Mouse (Mus musculus) MEL (cell line): ENCODE results near the gene Samd3. TPM values are rescaled to one million over a fixed set of nuclear protein-coding genes. Genes with fewer than 3 reads are reported as not detected.

ENCODE experiments used
- DNase-seq: peaks from one replicate; pipeline ENCODE4 v3.0.0; 2011; ENCODE audit warnings: low read depth, low spot score
- H3K27ac ChIP-seq: 2 replicates; pipeline ENCODE4 v1.5.1; 2012; ENCODE audit warnings: low read depth, mild to moderate bottlenecking, control low read depth, low read length, moderate library complexity; ENCODE audit not compliant: control insufficient read depth
- H3K27me3 ChIP-seq, 2 experiments: fragments of 150-350 bp in 1 of 2; sonication (generic) in 1 of 2; 2 replicates each; pipeline ENCODE4 v1.6.1; 2012; ENCODE audit warnings: low read length in 2 of 2, mild to moderate bottlenecking in 2 of 2, improper control_type of control experiment in 1 of 2, moderate library complexity in 1 of 2; ENCODE audit not compliant: insufficient read depth in 2 of 2, control insufficient read depth in 1 of 2
- H3K36me3 ChIP-seq, 2 experiments: 2 replicates each; pipeline ENCODE4 v1.6.1; 2012 to 2014; ENCODE audit warnings: low read length in 2 of 2, improper control_type of control experiment in 1 of 2, inconsistent platforms in 1 of 2, mild to moderate bottlenecking in 1 of 2; ENCODE audit not compliant: insufficient read depth in 2 of 2, control insufficient read depth in 1 of 2
- H3K4me1 ChIP-seq, 2 experiments: fragments of 150-350 bp in 1 of 2; sonication (generic) in 1 of 2; 2 replicates each; pipeline ENCODE4 v1.6.1; 2012; ENCODE audit warnings: low read length in 2 of 2, improper control_type of control experiment in 1 of 2, mild to moderate bottlenecking in 1 of 2; ENCODE audit not compliant: insufficient read depth in 2 of 2, control insufficient read depth in 1 of 2
- H3K4me3 ChIP-seq, 2 experiments: fragments of 150-350 bp in 1 of 2; sonication (generic) in 1 of 2; 2 replicates each; pipeline ENCODE4 v1.5.1; 2012; ENCODE audit warnings: low read depth in 2 of 2, low read length in 2 of 2, mild to moderate bottlenecking in 2 of 2, moderate library complexity in 2 of 2, control low read depth in 1 of 2, improper control_type of control experiment in 1 of 2; ENCODE audit not compliant: control insufficient read depth in 1 of 2, insufficient read depth in 1 of 2
- H3K79me2 ChIP-seq: 2 replicates; pipeline ENCODE4 v1.6.1; 2012; ENCODE audit warnings: mild to moderate bottlenecking, low read length, moderate library complexity; ENCODE audit not compliant: control insufficient read depth, poor library complexity, insufficient read depth
- H3K9ac ChIP-seq: 2 replicates; pipeline ENCODE4 v1.6.1; 2012; ENCODE audit warnings: low read depth, mild to moderate bottlenecking, control low read depth, low read length, moderate library complexity; ENCODE audit not compliant: control insufficient read depth, poor library complexity, severe bottlenecking
- H3K9me3 ChIP-seq: fragments of 150-350 bp; sonication (generic); replicated peaks from 2 replicates; pipeline ENCODE4 v1.6.1; 2012; ENCODE audit warnings: mild to moderate bottlenecking, low read length, improper control_type of control experiment, moderate library complexity; ENCODE audit not compliant: insufficient read depth
- BHLHE40 ChIP-seq: IDR thresholded peaks from 2 replicates; pipeline ENCODE4 v1.6.1; 2012; ENCODE audit warnings: low read depth, mild to moderate bottlenecking, inconsistent platforms, low read length, improper control_type of control experiment, borderline replicate concordance
- CHD1 ChIP-seq: IDR thresholded peaks from 2 replicates; pipeline ENCODE4 v1.6.1; 2012; ENCODE audit warnings: low read depth, mild to moderate bottlenecking, inconsistent platforms, low read length, improper control_type of control experiment
- CHD2 ChIP-seq: IDR thresholded peaks from 2 replicates; pipeline ENCODE4 v1.6.1; 2011; ENCODE audit warnings: low read length, improper control_type of control experiment
- CTCF ChIP-seq, 3 experiments: IDR thresholded peaks in 2 of 3; conservative IDR thresholded peaks in 1 of 3; 2 replicates each; pipeline ENCODE4 v1.5.1; 2011 to 2012; ENCODE audit warnings: low read length in 3 of 3, low read depth in 2 of 3, mild to moderate bottlenecking in 2 of 3, improper control_type of control experiment in 1 of 3, inconsistent platforms in 1 of 3, mixed read lengths in 1 of 3, moderate library complexity in 1 of 3; ENCODE audit not compliant: control insufficient read depth in 1 of 3, insufficient read depth in 1 of 3, poor library complexity in 1 of 3, severe bottlenecking in 1 of 3
- E2F4 ChIP-seq: IDR thresholded peaks from 2 replicates; pipeline ENCODE4 v1.6.1; 2011; ENCODE audit warnings: low read depth, low read length, improper control_type of control experiment, borderline replicate concordance
- EP300 ChIP-seq, 2 experiments: IDR thresholded peaks; 2 replicates each; pipeline ENCODE4 v1.6.1; 2011; ENCODE audit warnings: improper control_type of control experiment in 2 of 2, low read length in 2 of 2, low read depth in 1 of 2, mild to moderate bottlenecking in 1 of 2
- GATA1 ChIP-seq: IDR thresholded peaks from 2 replicates; pipeline ENCODE4 v1.6.1; 2011; ENCODE audit warnings: low read depth, low read length, improper control_type of control experiment
- KAT2A ChIP-seq: conservative IDR thresholded peaks from 2 replicates; pipeline ENCODE4 v1.6.1; 2012; ENCODE audit warnings: low read depth, low read length, improper control_type of control experiment, inconsistent platforms
- MAX ChIP-seq: IDR thresholded peaks from 2 replicates; pipeline ENCODE4 v1.6.1; 2011; ENCODE audit warnings: low read length, improper control_type of control experiment
- MEF2A ChIP-seq: IDR thresholded peaks from 2 replicates; pipeline ENCODE4 v1.6.1; 2014; ENCODE audit warnings: low read depth, mild to moderate bottlenecking, inconsistent platforms, low read length, improper control_type of control experiment; ENCODE audit not compliant: poor library complexity, insufficient replicate concordance, severe bottlenecking; ENCODE audit errors: extremely low read depth
- MYC ChIP-seq: IDR thresholded peaks from 2 replicates; pipeline ENCODE4 v1.6.1; 2011; ENCODE audit warnings: low read depth, mild to moderate bottlenecking, low read length, improper control_type of control experiment, moderate library complexity
- NELFE ChIP-seq: IDR thresholded peaks from 2 replicates; pipeline ENCODE4 v1.6.1; 2011; ENCODE audit warnings: low read depth, low read length, improper control_type of control experiment
- POLR2A ChIP-seq, 2 experiments: IDR thresholded peaks; 2 replicates each; pipeline ENCODE4 v1.6.1; 2011 to 2012; ENCODE audit warnings: low read length in 2 of 2, mild to moderate bottlenecking in 2 of 2, control low read depth in 1 of 2, improper control_type of control experiment in 1 of 2, low read depth in 1 of 2, moderate library complexity in 1 of 2; ENCODE audit not compliant: control insufficient read depth in 1 of 2, insufficient read depth in 1 of 2, poor library complexity in 1 of 2
- POLR2AphosphoS5 ChIP-seq: IDR thresholded peaks from 2 replicates; pipeline ENCODE4 v1.6.1; 2012; ENCODE audit warnings: low read depth, borderline replicate concordance, mild to moderate bottlenecking, inconsistent platforms, low read length, moderate library complexity, mixed read lengths
- SIN3A ChIP-seq: IDR thresholded peaks from 2 replicates; pipeline ENCODE4 v1.6.1; 2012; ENCODE audit warnings: low read length, improper control_type of control experiment, inconsistent platforms
- TAL1 ChIP-seq: IDR thresholded peaks from 2 replicates; pipeline ENCODE4 v1.6.1; 2012; ENCODE audit warnings: mild to moderate bottlenecking, inconsistent platforms, low read length, moderate library complexity, mixed read lengths
- UBTF ChIP-seq: IDR thresholded peaks from 2 replicates; pipeline ENCODE4 v1.6.1; 2012; ENCODE audit warnings: low read depth, mild to moderate bottlenecking, inconsistent platforms, low read length, improper control_type of control experiment, moderate library complexity, borderline replicate concordance; ENCODE audit not compliant: insufficient read depth
- ZC3H11A ChIP-seq: IDR thresholded peaks from 2 replicates; pipeline ENCODE4 v1.6.1; 2012; ENCODE audit warnings: low read depth, mild to moderate bottlenecking, inconsistent platforms, low read length, improper control_type of control experiment
- ZMIZ1 ChIP-seq: IDR thresholded peaks from 2 replicates; pipeline ENCODE4 v1.6.1; 2012; ENCODE audit warnings: low read depth, mild to moderate bottlenecking, inconsistent platforms, low read length, improper control_type of control experiment, moderate library complexity
- ZNF384 ChIP-seq: IDR thresholded peaks from 2 replicates; pipeline ENCODE4 v1.6.1; 2012; ENCODE audit warnings: low read depth, mild to moderate bottlenecking, inconsistent platforms, low read length, improper control_type of control experiment
- polyA plus RNA-seq, 2 experiments: library from polyadenylated mRNA; stranded (reverse) in 1 of 2; unstranded in 1 of 2; fragments of >175 nt in 1 of 2; fragments of >200 nt in 1 of 2; gene quantifications; 2 replicates each; pipeline versions ENCODE4 v1.2.1 to v1.2.4; 2012; ENCODE audit warnings: low replicate concordance in 2 of 2, low read depth in 1 of 2; ENCODE audit not compliant: insufficient read length in 2 of 2, insufficient read depth in 1 of 2, missing spikeins in 1 of 2
- total RNA-seq: library from RNA; depleted of rRNA; stranded (reverse); fragments of 300-350 nt; gene quantifications from 2 replicates; pipeline ENCODE4 v1.2.3, GENCODE M21; 2012

Gene Samd3
- total and polyA plus RNA-seq, 3 experiments, result not detected

DNA sequence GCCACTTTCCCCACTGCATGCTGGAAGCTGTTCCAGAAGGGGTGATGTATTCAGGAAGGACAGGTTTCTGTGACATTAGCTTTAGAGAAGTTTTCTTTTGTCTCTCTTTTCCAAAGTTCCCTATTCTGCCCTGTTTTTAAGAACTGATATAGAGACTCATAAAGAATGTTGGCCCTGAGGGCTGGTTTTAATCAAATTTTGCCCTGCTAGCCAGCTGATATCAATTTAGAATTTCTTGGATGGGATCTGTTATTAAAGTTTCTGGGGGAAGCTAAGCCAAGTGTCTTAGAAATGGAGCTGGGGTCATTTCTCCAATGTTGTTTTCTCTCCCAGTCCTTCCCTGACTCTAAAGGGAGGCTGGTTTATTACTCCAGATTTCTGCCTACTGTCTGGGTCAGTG is 38.7 kb upstream of the Samd3 start:
- Histone ChIP-seq H3K27me3 (no peaks in the 10 kb centered on the region), H3K27ac (no peak overlapping the region), H3K9ac (no peak overlapping the region), H3K9me3 (no peaks in the 10 kb centered on the region), H3K79me2 (no peaks in the 10 kb centered on the region), H3K4me1 (no peaks in the 10 kb centered on the region), H3K4me3 (no peak overlapping the region), H3K36me3 (no peaks in the 10 kb centered on the region)
- no peak for TF ChIP-seq CHD1
- no peak for TF ChIP-seq BHLHE40
- no peak for TF ChIP-seq MEF2A
- TF ChIP-seq EP300 (IDR thresholded peaks at IDR 0.05; ENCODE audit: low read depth in 1 of 2, low read length in 2 of 2), result no peak
- TF ChIP-seq TAL1, result no peak
- TF ChIP-seq ZMIZ1, result no peak
- no peak for TF ChIP-seq KAT2A
- DNase-seq, result no peak

DNA sequence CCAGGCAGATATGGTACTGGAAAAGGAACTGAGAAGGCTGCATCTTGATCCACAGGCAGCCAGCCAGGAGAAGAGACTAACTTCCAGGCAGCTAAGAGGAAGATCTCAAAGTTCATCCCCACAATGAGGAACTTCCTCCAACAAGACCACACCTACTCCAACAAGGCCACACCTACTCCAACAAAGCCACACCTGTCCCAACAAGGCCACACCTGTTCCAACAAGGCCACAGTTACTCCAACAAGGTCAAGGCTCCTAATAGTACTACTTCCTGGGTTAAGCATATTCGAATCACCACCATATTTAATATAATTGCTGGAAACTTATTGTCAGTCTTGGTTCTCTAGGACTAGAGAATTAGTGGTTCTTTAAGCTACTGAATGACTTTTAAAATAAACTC is 34.6 kb upstream of the Samd3 start:
- no peak overlapping the region for H3K9ac ChIP-seq
- no peak overlapping the region for H3K4me3 ChIP-seq
- no peaks in the 10 kb centered on the region for H3K79me2 ChIP-seq
- H3K4me1 ChIP-seq, result no peaks in the 10 kb centered on the region
- no peaks in the 10 kb centered on the region for H3K36me3 ChIP-seq
- DNase-seq, result peak; percentile 2
- no peak overlapping the region for H3K27ac ChIP-seq
- TF ChIP-seq GATA1 (no peak), MAX (no peak), UBTF (no peak), ZMIZ1 (no peak), MYC (no peak), CTCF (IDR thresholded peaks at IDR 0.05 in 2 of 3, conservative IDR thresholded peaks at IDR 0.05 in 1 of 3; ENCODE audit: control insufficient read depth in 1 of 3, insufficient read depth in 1 of 3, low read depth in 2 of 3, low read length in 3 of 3, poor library complexity in 1 of 3, severe bottlenecking in 1 of 3) (no peak), SIN3A (no peak), E2F4 (no peak), ZNF384 (no peak), EP300 (IDR thresholded peaks at IDR 0.05; ENCODE audit: low read depth in 1 of 2, low read length in 2 of 2) (no peak), CHD2 (no peak), BHLHE40 (no peak), TAL1 (no peak), MEF2A (no peak), KAT2A (no peak), ZC3H11A (no peak), NELFE (no peak), POLR2A (IDR thresholded peaks at IDR 0.05; ENCODE audit: control insufficient read depth in 1 of 2, insufficient read depth in 1 of 2, low read depth in 1 of 2, low read length in 2 of 2, poor library complexity in 1 of 2) (no peak), POLR2AphosphoS5 (no peak)
- no peaks in the 10 kb centered on the region for H3K27me3 ChIP-seq
- no peaks in the 10 kb centered on the region for H3K9me3 ChIP-seq
